Mouse (Mus musculus): ENCODE results near the gene Kcnk6. TPM values are rescaled to one million over a fixed set of nuclear protein-coding genes. Genes with fewer than 3 reads are reported as not detected.

The Kcnk6 gene
- total and polyA plus RNA-seq, 2 experiments = 1.7 to 5.3 TPM

GRCm38 (mm10) chr7:29253842-29254241 lies 21.5 kb upstream of the Kcnk6 start:
- Histone ChIP-seq H3K9ac (ENCODE audit: low read depth, low read length) (no peak overlapping the region), H3K4me3 (ENCODE audit: insufficient read depth, low read depth, low read length) (no peak overlapping the region), H3K4me1 (ENCODE audit: control insufficient read depth, insufficient read depth, low read length) (peaks cover 18% of the 10 kb centered on the region), H3K27me3 (ENCODE audit: control insufficient read depth, insufficient read depth, low read length) (no peaks in the 10 kb centered on the region), H3K36me3 (ENCODE audit: control insufficient read depth, insufficient read depth, low read length) (no peaks in the 10 kb centered on the region), H3K79me2 (ENCODE audit: control insufficient read depth, insufficient read depth, low read length) (no peaks in the 10 kb centered on the region), H3K27ac (replicated peaks; ENCODE audit: insufficient read depth, low read depth, low read length) (peak overlapping the region; percentile 62)
- peak; percentile 85 for DNase-seq (ENCODE audit: extremely low read depth, low read depth, low spot score)
- WGBS = 26% methylated on average over 5 of the region's 5 CpGs
- TF ChIP-seq POLR2A (IDR thresholded peaks at IDR 0.05; ENCODE audit: extremely low read depth, insufficient read depth, low read length) (0 out of 2 replicates have a peak, but pooled peaks have one; percentile 16), CTCF (IDR thresholded peaks at IDR 0.05; ENCODE audit: low read depth, low read length) (no peak)

- no peaks in the 10 kb centered on the region for H3K79me2 ChIP-seq (ENCODE audit: control insufficient read depth, insufficient read depth, low read length)
- no peak overlapping the region for H3K4me3 ChIP-seq (ENCODE audit: insufficient read depth, low read depth, low read length)
- TF ChIP-seq CTCF (IDR thresholded peaks at IDR 0.05; ENCODE audit: low read depth, low read length) (no peak), POLR2A (IDR thresholded peaks at IDR 0.05; ENCODE audit: extremely low read depth, insufficient read depth, low read length) (no peak)
- no peaks in the 10 kb centered on the region for H3K27me3 ChIP-seq (ENCODE audit: control insufficient read depth, insufficient read depth, low read length)
- H3K9ac ChIP-seq (ENCODE audit: low read depth, low read length) = no peak overlapping the region
- WGBS = 39% methylated on average over 3 of the region's 3 CpGs
- peak; percentile 80 for DNase-seq (ENCODE audit: extremely low read depth, low read depth, low spot score)
- H3K36me3 ChIP-seq (ENCODE audit: control insufficient read depth, insufficient read depth, low read length) = no peaks in the 10 kb centered on the region
- H3K4me1 ChIP-seq (ENCODE audit: control insufficient read depth, insufficient read depth, low read length) = peaks cover 26% of the 10 kb centered on the region
- 0 out of 2 replicates have a peak overlapping the region, but pooled peaks have one; percentile 18 for H3K27ac ChIP-seq (replicated peaks; ENCODE audit: insufficient read depth, low read depth, low read length)
These were observed 18.9 kb upstream of the Kcnk6 start for GRCm38 (mm10) chr7:29251166-29251565.

GRCm38 (mm10) chr7:29248261-29248841 lies 16.0 kb upstream of the Kcnk6 start, which contains the start of gene 2200002D01Rik:
2200002D01Rik (minus strand) TSS chr7:29248466.
- H3K9ac ChIP-seq (ENCODE audit: low read depth, low read length) = peak within 1 kb of the TSS; percentile 79
- TF ChIP-seq POLR2A (IDR thresholded peaks at IDR 0.05; ENCODE audit: extremely low read depth, insufficient read depth, low read length) = no peak
- TF ChIP-seq CTCF (IDR thresholded peaks at IDR 0.05; ENCODE audit: low read depth, low read length) = peak; percentile 29; the same call in 1 of the 2 replicates
- DNase-seq (ENCODE audit: extremely low read depth, low read depth, low spot score) = peak; percentile 70
- H3K79me2 ChIP-seq (ENCODE audit: control insufficient read depth, insufficient read depth, low read length) = no peaks in the 10 kb centered on the region
- 22% methylated on average over 20 of the region's 20 CpGs for WGBS
- no peaks in the 10 kb centered on the region for H3K36me3 ChIP-seq (ENCODE audit: control insufficient read depth, insufficient read depth, low read length)
- peak within 1 kb of the TSS; percentile 78 for H3K27ac ChIP-seq (replicated peaks; ENCODE audit: insufficient read depth, low read depth, low read length)
- H3K4me1 ChIP-seq (ENCODE audit: control insufficient read depth, insufficient read depth, low read length) = peaks cover 13% of the 10 kb centered on the region; the same call in 1 of the 2 replicates
- peak within 1 kb of the TSS; percentile 76 for H3K4me3 ChIP-seq (ENCODE audit: insufficient read depth, low read depth, low read length)
- H3K27me3 ChIP-seq (ENCODE audit: control insufficient read depth, insufficient read depth, low read length) = no peaks in the 10 kb centered on the region

- Histone ChIP-seq H3K27ac (replicated peaks; ENCODE audit: insufficient read depth, low read depth, low read length) (peak overlapping the region; percentile 78), H3K4me3 (ENCODE audit: insufficient read depth, low read depth, low read length) (peak overlapping the region; percentile 76), H3K9ac (ENCODE audit: low read depth, low read length) (peak overlapping the region; percentile 79), H3K4me1 (ENCODE audit: control insufficient read depth, insufficient read depth, low read length) (peaks cover 13% of the 10 kb centered on the region; the same call in 1 of the 2 replicates), H3K79me2 (ENCODE audit: control insufficient read depth, insufficient read depth, low read length) (no peaks in the 10 kb centered on the region), H3K36me3 (ENCODE audit: control insufficient read depth, insufficient read depth, low read length) (no peaks in the 10 kb centered on the region), H3K27me3 (ENCODE audit: control insufficient read depth, insufficient read depth, low read length) (no peaks in the 10 kb centered on the region)
- WGBS = 12% methylated on average over 19 of the region's 19 CpGs
- DNase-seq (ENCODE audit: extremely low read depth, low read depth, low spot score) = peak; percentile 40
- TF ChIP-seq POLR2A (IDR thresholded peaks at IDR 0.05; ENCODE audit: extremely low read depth, insufficient read depth, low read length) (no peak), CTCF (IDR thresholded peaks at IDR 0.05; ENCODE audit: low read depth, low read length) (no peak)
These were observed 15.4 kb upstream of the Kcnk6 start for GRCm38 (mm10) chr7:29247706-29248105.

- H3K36me3 ChIP-seq (ENCODE audit: control insufficient read depth, insufficient read depth, low read length) = no peaks in the 10 kb centered on the region
- DNase-seq (ENCODE audit: extremely low read depth, low read depth, low spot score) = peak; percentile 46
- WGBS = 32% methylated on average over 16 of the region's 16 CpGs
- H3K4me1 ChIP-seq (ENCODE audit: control insufficient read depth, insufficient read depth, low read length) = peaks cover 13% of the 10 kb centered on the region; the same call in 1 of the 2 replicates
- H3K9ac ChIP-seq (ENCODE audit: low read depth, low read length) = peak overlapping the region; percentile 79
- TF ChIP-seq CTCF (IDR thresholded peaks at IDR 0.05; ENCODE audit: low read depth, low read length) = peak; percentile 94
- TF ChIP-seq POLR2A (IDR thresholded peaks at IDR 0.05; ENCODE audit: extremely low read depth, insufficient read depth, low read length) = no peak
- H3K79me2 ChIP-seq (ENCODE audit: control insufficient read depth, insufficient read depth, low read length) = no peaks in the 10 kb centered on the region
- H3K27me3 ChIP-seq (ENCODE audit: control insufficient read depth, insufficient read depth, low read length) = no peaks in the 10 kb centered on the region
- peak overlapping the region; percentile 76 for H3K4me3 ChIP-seq (ENCODE audit: insufficient read depth, low read depth, low read length)
- H3K27ac ChIP-seq (replicated peaks; ENCODE audit: insufficient read depth, low read depth, low read length) = peak overlapping the region; percentile 78
These were observed 15.0 kb upstream of the Kcnk6 start for GRCm38 (mm10) chr7:29247314-29247700.
